Mouse (Mus musculus) heart, postnatal 0 days (tissue): Measurements from ENCODE around the gene Cpt1c. TPM values are rescaled to one million over a fixed set of nuclear protein-coding genes. Genes with fewer than 3 reads are reported as not detected.

Experiments used
- ATAC-seq: fragments of 200-750 bp; cut with Nextera tagmentation; 2 replicates; pipeline ENCODE4 v1.8.0; 2017; ENCODE audit warnings: low read depth, moderate number of reproducible peaks, moderate library complexity; ENCODE audit not compliant: insufficient read depth
- DNase-seq: peaks from one replicate; pipeline ENCODE4 v3.0.0-alpha.2; 2016; ENCODE audit warnings: low spot score
- H3K27ac ChIP-seq: fragments of 300-500 bp; sonication (generic); 2 replicates; pipeline ENCODE4 v1.5.1; 2014; ENCODE audit warnings: low read depth, mild to moderate bottlenecking
- H3K27me3 ChIP-seq: fragments of 300-500 bp; sonication (generic); 2 replicates; pipeline ENCODE4 v1.6.1; 2014; ENCODE audit warnings: low read length, mixed read lengths; ENCODE audit not compliant: control insufficient read depth, insufficient read depth
- H3K36me3 ChIP-seq: fragments of 300-500 bp; sonication (generic); replicated peaks from 2 replicates; pipeline ENCODE4 v1.6.1; 2014; ENCODE audit warnings: low read length, mixed read lengths; ENCODE audit not compliant: control insufficient read depth, insufficient read depth
- H3K4me1 ChIP-seq: fragments of 300-500 bp; sonication (generic); 2 replicates; pipeline ENCODE4 v1.6.1; 2014; ENCODE audit warnings: antibody characterized with exemption; ENCODE audit not compliant: control insufficient read depth, insufficient read depth
- H3K4me2 ChIP-seq: fragments of 300-500 bp; sonication (generic); 2 replicates; pipeline ENCODE4 v1.6.1; 2014; ENCODE audit warnings: low read depth, mild to moderate bottlenecking, low read length, moderate library complexity
- H3K4me3 ChIP-seq: fragments of 300-500 bp; sonication (generic); 2 replicates; pipeline ENCODE4 v1.5.1; 2014; ENCODE audit warnings: low read depth, low read length
- H3K9ac ChIP-seq: fragments of 300-500 bp; sonication (generic); replicated peaks from 2 replicates; pipeline ENCODE4 v1.6.1; 2014; ENCODE audit warnings: low read depth, low read length, mixed read lengths
- H3K9me3 ChIP-seq: fragments of 300-500 bp; sonication (generic); replicated peaks from 2 replicates; pipeline ENCODE4 v1.6.1; 2016; ENCODE audit warnings: low read length; ENCODE audit not compliant: control insufficient read depth
- CTCF ChIP-seq: IDR thresholded peaks from 2 replicates; pipeline ENCODE4 v1.5.1; 2016; ENCODE audit warnings: antibody characterized with exemption, control low read depth, low read depth
- EP300 ChIP-seq: IDR thresholded peaks from 2 replicates; pipeline ENCODE4 v1.6.1; 2016; ENCODE audit warnings: antibody characterized with exemption, low read depth
- WGBS: fragments of 180-500 bp; shearing (Covaris S2); extraction: QIAGEN DNeasy Blood & Tissue Kit; methylation state at CpG from one replicate; pipeline ENCODE4 v1.1.7; 2014; 5-methylcytosine and 5-hydroxymethylcytosine counted together
- polyA plus RNA-seq: library from polyadenylated mRNA; unstranded; fragments of >200 nt; fragmentation: Nextera tagmentation; extraction: Ambion mirVana; gene quantifications from 2 replicates; pipeline ENCODE4 v1.2.1, GENCODE M21; 2015
- total RNA-seq: library from RNA; depleted of rRNA; stranded (reverse); fragments of >200 nt; gene quantifications from 2 replicates; pipeline ENCODE4 v1.2.3, GENCODE M21; 2014; ENCODE audit warnings: low replicate concordance

Gene Cpt1c
- total and polyA plus RNA-seq, 2 experiments from 2014 or later = 3.4 to 7.5 TPM

- under 1% methylated on average over 42 of the region's 42 CpGs for WGBS
- H3K4me2 ChIP-seq = peak within 1 kb of the TSS; percentile 96
- TF ChIP-seq CTCF = no peak
- TF ChIP-seq EP300 = peak; percentile 86
- peaks cover 20% of the 10 kb centered on the region for H3K36me3 ChIP-seq
- no peaks in the 10 kb centered on the region for H3K27me3 ChIP-seq
- no peaks in the 10 kb centered on the region for H3K9me3 ChIP-seq
- H3K27ac ChIP-seq = peak within 1 kb of the TSS; percentile 96
- H3K4me1 ChIP-seq = peaks cover 18% of the 10 kb centered on the region; the same call in 1 of the 2 replicates
- peak within 1 kb of the TSS; percentile 91 for H3K9ac ChIP-seq
- DNase-seq (peak; percentile 100), ATAC-seq (peak; percentile 93)
- peak within 1 kb of the TSS; percentile 89 for H3K4me3 ChIP-seq
These were observed 11.7 kb upstream of the Cpt1c start, which contains the start of gene Prmt1 for GRCm38 (mm10) chr7:44986192-44986878. TSS of gene Prmt1 (minus strand) at chr7:44986568.

DNA sequence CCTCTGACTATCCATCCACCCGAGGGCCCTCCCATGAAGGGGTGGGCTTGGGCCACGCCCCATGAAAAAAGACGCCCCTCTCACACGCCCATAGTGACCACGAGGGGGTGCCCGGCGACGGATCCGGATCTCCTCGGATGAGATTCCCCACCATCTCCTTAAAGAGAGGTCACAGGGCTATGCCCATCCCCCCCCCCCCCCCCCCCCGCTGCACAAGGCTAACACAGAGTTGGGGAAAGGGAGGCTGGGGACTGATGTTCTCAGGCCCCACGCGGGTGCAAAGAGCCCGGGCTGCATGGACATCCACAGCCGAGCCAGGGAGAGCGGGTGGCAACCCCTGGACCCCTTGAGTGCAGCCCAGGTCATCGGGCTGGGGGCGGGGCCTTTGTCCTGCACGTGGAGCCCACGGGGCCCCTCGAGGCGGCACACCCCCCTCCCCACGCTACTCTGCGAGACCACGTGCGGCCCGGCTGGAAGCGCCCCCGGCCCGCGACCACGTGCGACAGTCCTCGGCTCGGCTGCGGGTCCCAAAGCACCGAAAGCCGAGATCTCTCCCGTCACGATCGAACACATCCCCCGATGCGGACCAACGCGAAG lies 11.0 kb upstream of the Cpt1c start:
- under 1% methylated on average over 43 of the region's 45 CpGs for WGBS
- Histone ChIP-seq H3K27me3 (no peaks in the 10 kb centered on the region), H3K9me3 (no peaks in the 10 kb centered on the region), H3K36me3 (peaks cover 20% of the 10 kb centered on the region), H3K27ac (peak overlapping the region; percentile 96), H3K4me2 (peak overlapping the region; percentile 96), H3K4me3 (peak overlapping the region; percentile 89), H3K4me1 (peaks cover 18% of the 10 kb centered on the region; the same call in 1 of the 2 replicates), H3K9ac (peak overlapping the region; percentile 91)
- DNase-seq = peak; percentile 66
- peak; percentile 3 for ATAC-seq
- TF ChIP-seq EP300 (no peak; the same call in 1 of the 2 replicates), CTCF (peak; percentile 37)

DNA sequence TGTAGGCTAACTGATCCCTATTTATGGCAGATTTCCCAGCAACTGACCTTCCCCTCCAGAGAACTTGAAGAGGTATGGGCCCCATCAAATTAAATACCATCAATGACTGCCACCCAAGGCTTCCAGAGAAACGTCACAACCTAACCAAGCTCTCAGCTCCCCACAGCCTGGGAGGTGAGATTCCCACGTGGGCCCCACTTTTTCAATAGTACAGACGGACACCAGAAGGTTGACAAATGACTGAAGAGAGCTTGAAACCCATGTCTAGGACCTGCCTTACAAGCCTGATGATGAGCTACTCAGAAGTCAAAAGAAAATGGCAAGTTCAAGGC lies 10.1 kb upstream of the Cpt1c start:
- peak overlapping the region; percentile 96 for H3K27ac ChIP-seq
- TF ChIP-seq CTCF (no peak), EP300 (no peak)
- H3K36me3 ChIP-seq = peaks cover 26% of the 10 kb centered on the region
- H3K4me3 ChIP-seq = no peak overlapping the region
- ATAC-seq = no peak
- no peaks in the 10 kb centered on the region for H3K9me3 ChIP-seq
- 39% methylated on average over 3 of the region's 3 CpGs for WGBS
- no peak overlapping the region; the same call in 1 of the 2 replicates for H3K9ac ChIP-seq
- peaks cover 18% of the 10 kb centered on the region; the same call in 1 of the 2 replicates for H3K4me1 ChIP-seq
- no peaks in the 10 kb centered on the region for H3K27me3 ChIP-seq
- no peak for DNase-seq
- peak overlapping the region; percentile 96 for H3K4me2 ChIP-seq

DNA sequence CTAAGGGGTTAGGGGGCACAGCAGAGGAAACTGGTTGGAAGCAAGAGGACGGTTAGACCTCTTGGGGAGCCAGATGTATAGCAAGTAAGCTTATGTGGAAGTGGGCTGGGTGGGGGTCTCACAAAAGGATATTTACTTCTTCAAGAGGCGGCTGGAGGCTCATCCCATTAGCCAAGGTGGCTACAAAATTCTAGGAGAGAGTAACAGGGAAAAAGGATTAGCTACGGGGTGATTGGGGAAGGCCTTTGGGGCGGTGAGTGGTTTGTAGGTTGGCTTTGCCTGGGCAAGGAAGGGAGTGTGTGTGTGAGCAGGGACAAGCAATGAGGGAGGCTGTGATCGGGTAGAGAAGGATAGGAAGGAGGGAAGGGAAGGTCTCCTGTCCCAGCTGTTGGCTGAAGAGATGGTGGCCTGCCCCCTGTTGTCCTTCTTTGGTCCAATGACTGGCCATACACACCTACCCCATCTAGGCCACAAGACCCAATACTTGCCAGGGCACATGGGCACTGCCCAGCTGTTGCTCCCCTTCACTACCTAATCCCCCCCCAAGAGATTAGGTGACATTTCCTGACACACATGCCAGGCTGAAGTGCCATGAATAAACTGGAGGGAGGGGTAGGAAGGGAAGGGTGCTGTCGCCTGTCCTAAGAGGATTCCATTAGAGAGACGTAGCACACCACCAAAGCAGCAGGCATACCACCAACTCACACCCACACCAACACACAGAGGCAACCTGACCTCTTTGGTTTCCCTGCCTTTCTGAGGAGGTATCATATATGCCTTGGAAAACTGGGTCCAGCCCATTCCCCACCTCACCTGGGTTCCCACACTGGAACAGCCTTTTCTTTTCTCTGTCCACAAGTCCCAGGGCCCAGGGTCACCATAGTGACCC lies 9.5 kb upstream of the Cpt1c start:
- TF ChIP-seq EP300 (no peak), CTCF (0 out of 2 replicates have a peak, but pooled peaks have one; percentile 5)
- no peak for DNase-seq
- Histone ChIP-seq H3K27ac (0 out of 2 replicates have a peak overlapping the region, but pooled peaks have one; percentile 96), H3K9ac (no peak overlapping the region), H3K9me3 (no peaks in the 10 kb centered on the region), H3K4me3 (no peak overlapping the region), H3K4me2 (no peak overlapping the region), H3K27me3 (no peaks in the 10 kb centered on the region), H3K4me1 (peaks cover 18% of the 10 kb centered on the region; the same call in 1 of the 2 replicates), H3K36me3 (peaks cover 32% of the 10 kb centered on the region)
- WGBS = 58% methylated on average over 7 of the region's 7 CpGs
- no peak for ATAC-seq

- no peaks in the 10 kb centered on the region for H3K9me3 ChIP-seq
- H3K4me3 ChIP-seq = no peak overlapping the region
- ATAC-seq (no peak), DNase-seq (peak; percentile 71)
- no peak overlapping the region for H3K9ac ChIP-seq
- TF ChIP-seq CTCF (peak; percentile 94), EP300 (no peak)
- H3K4me2 ChIP-seq = no peak overlapping the region
- 29% methylated on average over 6 of the region's 6 CpGs for WGBS
- H3K4me1 ChIP-seq = peaks cover 16% of the 10 kb centered on the region; the same call in 1 of the 2 replicates
- H3K27me3 ChIP-seq = no peaks in the 10 kb centered on the region
- H3K27ac ChIP-seq = no peak overlapping the region
- peaks cover 43% of the 10 kb centered on the region for H3K36me3 ChIP-seq
These were observed 8.4 kb upstream of the Cpt1c start for GRCm38 (mm10) chr7:44983085-44983484.
